Mouse (Mus musculus) heart, adult 11 months (tissue): ENCODE measurements around the gene Alpl.
A peak's percentile ranks its signal among the peaks of the same experiment; 100 is the strongest.

Experiments used
- DNase-seq: peaks from one replicate; pipeline ENCODE4 v3.0.0; 2022

Alpl gene

DNA sequence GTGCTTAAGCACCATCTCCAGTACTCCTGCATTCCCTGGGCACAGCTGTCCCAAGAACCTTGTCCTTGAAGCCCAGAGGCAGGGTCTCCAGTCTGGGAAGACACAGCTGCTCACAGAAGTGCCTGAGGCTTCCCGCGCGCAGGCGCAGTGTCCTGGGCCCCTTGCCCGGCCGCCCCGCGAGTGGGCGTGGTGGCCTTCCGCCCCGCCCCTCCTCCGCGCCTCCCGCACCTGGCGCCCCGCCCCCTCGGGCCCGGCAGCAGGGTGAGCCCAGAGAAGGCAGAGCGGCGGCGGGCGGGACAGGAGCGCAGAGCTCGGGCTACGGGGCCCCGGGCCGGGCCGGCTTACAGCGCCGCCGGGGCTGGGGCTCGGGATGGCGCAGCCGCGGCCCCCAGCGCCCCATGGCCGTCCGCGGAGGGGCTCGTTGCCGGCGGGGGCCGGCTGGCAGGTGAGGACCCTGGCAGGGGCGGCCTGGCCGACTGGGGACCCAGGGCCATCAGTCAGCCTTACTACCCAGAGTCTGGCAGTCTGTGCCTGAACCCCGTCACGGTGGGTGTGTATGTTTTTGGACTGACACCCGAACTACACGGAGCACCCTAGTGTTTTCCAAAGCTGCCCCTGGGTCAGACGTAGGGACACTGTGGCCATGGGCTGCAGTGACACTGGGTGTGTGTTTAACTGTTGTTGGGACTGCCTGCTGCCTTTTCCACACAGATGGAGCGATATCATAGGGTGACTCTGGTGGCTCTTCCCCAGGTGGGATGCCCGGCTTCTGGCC, 88.8 kb downstream of the Alpl start:
- peak; percentile 98 for DNase-seq

DNA sequence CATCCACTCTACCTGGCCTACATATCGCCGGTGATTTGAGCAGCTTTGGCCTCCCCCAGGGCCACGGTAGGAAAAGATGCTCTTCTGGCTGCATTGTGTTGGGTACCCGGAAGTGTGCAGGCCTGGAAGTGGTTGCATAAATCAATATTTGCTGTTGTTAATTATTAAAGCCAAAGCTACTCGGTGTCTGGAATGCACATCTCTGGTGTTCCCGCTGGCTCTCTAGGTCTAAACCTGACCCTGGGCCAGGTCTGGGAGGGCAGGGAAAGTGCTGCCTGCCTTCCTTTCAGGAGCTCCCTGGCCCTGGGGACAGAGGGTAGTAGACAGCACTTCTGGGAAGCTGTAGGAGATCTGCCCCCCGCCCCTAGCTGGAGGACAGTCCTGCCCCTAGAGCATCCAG, 89.7 kb downstream of the Alpl start:
- DNase-seq: no peak

DNA sequence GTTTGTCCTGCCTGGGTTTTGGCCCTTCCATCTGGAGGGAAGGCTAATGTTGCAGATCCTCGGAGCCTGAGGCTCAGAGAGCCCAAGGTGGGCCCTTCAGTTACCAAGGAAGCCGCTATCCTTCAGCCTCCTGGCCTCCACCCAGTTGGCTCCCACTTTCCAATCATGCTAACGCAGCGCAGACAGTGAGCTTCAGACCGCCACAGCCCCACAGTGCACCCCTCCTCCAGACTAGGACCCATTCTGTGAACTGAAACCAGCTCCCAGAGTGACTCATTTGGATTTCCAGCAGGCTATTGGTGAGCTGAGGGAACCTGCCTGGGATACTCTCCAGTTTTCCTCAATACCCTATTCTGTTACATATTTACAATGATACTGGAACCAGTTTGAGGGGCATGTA, 90.8 kb downstream of the Alpl start:
- DNase-seq: no peak

DNA sequence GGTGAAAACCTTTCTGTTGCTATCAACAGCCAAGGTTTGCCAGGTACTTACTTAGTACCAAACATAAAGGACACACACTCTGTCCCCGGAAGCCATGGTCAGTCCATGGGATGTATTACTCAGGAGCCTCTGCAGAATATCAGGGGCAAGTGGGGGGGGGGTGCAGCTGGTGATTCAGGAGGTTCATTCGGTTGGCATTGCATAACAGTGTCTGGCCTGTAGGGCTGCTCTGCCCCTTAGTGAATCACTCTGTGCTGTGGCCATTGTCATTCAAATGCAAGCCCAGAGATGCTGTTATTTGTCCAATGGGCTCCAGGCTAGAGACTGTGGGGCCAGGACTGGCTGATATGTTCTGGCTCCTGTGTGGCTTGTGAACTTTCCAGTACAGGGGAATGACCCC, 91.6 kb downstream of the Alpl start:
- DNase-seq: no peak

DNA sequence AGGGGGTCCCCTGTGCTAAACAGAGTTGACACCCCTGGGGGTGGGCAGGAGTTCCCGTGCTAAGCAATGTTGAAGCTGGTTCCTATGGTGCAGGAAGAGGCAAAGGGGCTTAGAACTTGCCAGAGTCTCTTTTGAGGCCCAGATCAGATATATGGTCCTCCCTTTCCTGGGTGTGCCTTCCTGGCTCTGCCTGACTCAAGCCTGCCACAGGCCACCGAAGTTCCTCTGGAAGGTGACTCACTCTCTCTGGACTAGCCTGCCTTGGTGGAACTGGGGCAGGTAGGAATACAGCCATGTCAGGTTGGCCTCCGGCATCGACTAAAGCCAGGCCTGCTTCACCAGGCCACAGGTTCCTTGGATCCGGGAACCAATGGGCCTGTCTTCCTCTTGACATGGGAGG, 93.1 kb downstream of the Alpl start:
- DNase-seq: no peak

DNA sequence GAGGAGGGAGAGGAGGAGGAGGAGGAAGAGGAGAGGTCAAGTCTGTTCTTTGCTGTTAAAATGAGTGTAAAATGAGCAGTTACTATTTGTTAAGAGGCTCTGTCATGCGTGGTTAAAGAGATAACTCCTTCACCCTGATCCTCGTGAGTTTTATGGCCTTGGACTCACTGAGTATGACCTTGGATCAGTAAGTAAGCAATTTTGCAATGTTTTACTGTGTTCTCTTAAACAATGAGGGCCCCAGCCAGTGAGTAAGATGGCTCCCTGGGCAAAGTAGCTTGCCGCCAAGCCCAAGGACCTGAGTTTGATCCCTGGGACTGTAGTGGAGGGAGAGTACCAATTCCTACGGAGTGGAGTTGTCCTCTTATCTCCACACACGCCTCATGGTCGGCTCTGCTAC, 95.2 kb downstream of the Alpl start:
- no peak for DNase-seq

DNA sequence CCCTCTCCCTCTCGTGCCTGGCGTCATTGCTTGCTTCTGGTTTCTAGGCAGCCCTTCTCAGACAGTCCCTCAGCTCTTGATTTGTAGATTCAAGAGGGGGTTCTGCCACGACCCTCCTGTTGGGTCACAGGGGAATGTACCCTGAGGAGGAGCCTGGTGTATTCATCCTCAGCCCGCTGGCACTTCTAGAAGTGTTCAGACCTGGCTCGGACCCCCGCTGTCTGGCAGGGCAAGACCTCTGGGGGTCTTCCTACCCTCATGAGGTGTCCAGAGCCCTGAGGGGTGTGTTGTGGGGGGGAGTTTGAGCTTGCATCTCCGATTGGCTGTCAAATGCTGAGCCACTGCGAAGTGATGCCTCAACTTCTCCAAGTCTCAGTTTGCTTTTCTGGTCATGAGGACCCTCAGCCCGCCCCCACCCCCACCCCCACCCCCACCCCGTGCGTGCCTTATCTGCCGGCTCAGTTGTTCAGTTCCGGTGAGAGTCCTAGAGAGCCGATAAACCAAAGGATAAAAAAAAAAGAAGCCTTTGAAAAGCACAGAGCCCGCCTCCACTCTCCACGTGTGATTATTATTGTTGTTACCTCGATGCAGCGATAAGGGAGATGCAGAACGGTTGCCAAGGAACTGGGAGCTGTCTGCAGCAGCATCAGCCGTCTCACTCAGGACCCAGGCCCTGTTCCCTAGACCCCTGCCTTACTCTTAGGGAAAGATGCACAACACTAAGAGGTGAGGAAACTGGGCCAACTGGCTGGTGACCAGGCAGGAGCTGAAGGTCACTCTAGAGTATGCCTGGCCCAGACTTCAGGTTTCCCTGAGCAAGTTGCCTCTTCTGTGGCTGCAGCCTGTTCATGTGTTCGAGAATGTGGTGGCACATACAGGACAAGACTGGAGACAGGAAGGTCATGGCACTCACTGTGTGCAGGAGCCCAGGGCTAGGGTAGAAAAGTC, 96.6 kb downstream of the Alpl start:
- DNase-seq: no peak

DNA sequence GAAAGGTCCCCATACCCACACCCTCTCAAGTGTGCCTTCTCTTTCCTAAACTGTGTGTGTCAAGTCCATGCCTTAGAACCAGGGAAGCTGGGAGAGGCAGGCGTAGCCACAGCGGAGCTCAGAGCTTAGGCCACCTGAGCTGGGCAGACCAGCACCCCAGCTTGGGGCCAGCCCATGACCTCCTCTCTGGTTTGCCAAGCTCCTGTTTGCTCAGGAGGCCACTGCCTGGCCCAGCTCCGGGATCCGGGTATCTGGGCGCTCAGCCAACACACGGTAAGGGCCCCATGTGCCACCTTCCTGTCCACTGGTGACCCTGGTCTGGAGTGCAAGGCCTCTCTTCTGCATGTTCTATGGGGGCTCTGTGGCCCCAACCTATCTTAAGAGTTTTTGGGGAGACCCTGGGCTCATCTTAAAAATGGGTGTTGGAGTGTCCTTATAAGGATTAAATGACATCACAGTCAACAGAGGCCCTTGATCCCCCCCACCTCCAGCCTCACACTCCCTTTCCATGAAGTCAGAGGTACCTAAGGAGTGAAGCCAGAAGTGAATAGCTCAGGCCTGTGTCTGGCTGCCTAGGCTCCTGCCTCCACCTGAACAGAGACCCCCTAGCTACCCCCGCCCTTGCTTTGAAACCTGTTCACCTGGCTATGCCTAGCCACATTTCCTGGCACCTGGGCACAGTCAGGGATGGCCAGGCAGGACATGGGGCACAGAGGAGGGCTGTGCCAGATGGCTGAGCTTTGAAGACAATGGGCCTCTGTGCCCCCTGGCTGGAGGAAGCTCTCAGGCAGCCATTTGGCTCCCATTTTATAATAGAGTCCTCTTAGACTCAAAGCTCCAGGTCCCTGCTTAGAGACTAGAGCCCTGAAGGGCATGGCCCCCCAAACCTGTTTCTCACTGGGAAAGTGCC, 97.9 kb downstream of the Alpl start:
- DNase-seq: no peak

DNA sequence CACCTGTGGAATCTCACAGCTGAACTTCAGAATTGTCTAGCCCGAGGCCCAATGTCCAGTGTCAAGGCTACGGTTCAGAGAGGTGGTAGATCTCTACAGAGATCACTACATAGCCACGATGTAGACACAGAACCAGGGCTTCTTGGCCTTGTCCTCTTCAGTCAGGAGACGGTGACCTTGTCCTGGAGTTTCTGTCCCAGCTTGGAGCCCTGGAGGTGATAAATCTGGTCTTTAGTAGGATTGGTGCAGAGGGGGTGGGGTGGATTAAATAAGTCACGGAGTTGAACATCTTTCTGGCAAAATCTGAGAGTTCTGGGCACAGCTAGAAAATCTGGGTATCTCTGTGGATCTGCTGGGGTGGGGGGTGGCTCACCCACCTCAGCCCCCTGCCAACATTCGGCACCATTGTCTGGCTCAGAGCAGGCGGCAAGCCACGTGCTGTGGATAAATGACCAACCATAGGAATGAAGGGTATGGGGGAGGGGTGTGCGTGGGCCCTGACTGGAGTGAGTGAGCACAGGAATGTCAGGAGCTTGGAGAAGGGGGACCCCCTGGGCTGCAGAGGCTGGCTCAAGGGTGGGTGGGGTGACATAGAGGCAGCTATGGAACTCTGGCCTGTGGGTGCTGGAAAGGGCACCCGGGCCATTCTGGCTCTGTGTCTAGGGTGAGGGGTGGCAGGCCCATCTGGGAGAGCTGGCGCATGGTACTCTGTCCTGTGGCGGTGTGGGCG, 98.9 kb downstream of the Alpl start:
- no peak for DNase-seq

DNA sequence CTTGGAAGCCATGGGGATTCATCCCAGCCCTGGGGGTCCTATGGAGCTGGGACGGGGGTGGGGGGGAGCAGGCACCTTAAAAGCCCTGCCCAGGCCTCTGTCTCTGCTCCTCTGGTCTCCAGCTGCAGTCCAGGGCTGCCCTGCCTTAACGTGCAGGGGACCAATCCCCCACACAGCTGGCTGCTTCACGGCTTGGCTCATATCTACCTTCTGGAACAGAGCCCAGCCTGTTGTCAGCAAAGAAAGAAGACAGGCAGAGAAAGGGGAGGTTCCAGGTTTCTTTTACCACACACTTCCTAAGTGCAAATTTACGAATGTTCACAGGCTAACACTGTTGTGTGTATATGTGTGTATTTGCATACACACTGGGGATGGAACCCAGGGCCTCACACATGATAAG, 100.3 kb downstream of the Alpl start:
- DNase-seq: no peak

DNA sequence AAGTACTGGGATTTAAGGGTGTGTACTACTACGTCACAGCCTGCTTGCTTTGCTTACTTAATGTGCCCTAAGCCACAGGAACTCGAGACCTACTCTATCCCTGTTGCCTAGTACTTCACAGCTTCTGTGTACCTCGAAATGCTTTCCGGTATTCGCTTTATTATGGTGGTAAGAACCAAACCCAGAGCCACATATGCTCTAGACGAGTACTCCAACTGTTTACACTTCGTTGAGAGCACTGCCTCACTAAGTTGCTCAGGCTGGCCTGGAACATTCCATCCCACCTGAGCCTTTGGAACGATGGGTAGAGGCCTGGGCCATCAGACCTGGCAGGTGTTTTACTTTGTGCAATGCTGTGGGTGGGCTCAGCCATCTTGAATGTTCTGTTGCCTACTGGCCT, 100.9 kb downstream of the Alpl start:
- DNase-seq: no peak

DNA sequence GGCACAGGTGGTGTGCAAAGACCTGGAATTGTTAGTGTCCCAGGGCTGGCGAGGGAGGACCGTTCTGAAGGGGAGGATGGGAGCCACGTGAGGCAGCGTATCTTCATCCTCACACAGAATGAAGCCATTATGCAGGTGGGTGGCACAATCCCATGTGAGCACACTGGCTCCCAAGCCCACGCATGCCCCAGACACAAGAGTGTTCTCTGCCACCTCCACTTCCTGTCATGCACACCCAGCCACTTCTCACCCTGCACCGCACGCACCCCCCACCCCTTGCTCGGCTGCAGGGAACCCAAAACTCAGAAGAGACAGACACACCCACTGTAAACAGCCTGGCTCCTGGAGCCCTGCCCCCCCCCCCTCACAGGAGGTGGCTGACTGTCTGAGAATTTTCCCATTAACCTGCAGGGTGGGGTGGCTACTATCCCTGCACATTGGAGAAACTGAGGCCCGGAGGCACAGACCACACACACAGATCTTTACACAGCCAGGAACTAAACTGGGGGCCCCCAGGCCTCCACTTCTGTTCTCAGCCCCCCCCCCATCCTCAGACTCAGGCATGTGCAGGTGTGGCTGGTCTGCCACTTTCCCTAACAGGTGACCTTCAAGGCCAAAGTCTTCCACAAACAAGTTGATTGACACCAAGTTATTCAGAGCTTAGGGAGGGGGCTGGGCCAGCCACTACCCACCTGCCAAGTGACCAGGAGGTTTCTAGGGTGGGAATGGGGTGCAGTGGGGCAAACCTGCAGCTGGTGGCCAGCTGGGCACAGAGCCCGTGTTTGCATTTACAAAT, 103.9 kb downstream of the Alpl start:
- DNase-seq: no peak
